Mouse (Mus musculus) embryonic facial prominence, embryonic 12.5 days (tissue): ENCODE measurements around the gene Gcnt7. TPM values are rescaled to one million over a fixed set of nuclear protein-coding genes. Genes with fewer than 3 reads are reported as not detected.

Experiments
- polyA plus RNA-seq: library from polyadenylated mRNA; unstranded; fragments of >200 nt; fragmentation: Nextera tagmentation; extraction: Ambion mirVana; gene quantifications from 2 replicates; pipeline ENCODE4 v1.2.1, GENCODE M21; 2016

Gcnt7 gene
- polyA plus RNA-seq, 1 experiment from 2014 or later = 2.6 TPM

Other genes with a start within 250 kb of the Gcnt7 start
- 0.08 TPM in 1 of 2 replicates, not detected in the other for gene Mc3r, start 210.1 kb downstream of the Gcnt7 start, polyA plus RNA-seq
- gene Fam210b, start 113.0 kb downstream of the Gcnt7 start, polyA plus RNA-seq = 22.5 and 24.1 TPM in 2 replicates
- gene Aurka, start 88.1 kb downstream of the Gcnt7 start, polyA plus RNA-seq = 131 TPM in 2 replicates
- gene Cstf1, start 87.9 kb downstream of the Gcnt7 start, polyA plus RNA-seq = 44.0 and 44.9 TPM in 2 replicates
- gene Cass4, start 64.8 kb downstream of the Gcnt7 start, polyA plus RNA-seq = 0.20 TPM in 2 replicates
- gene Rtf2, start 18.0 kb downstream of the Gcnt7 start, polyA plus RNA-seq = 67.8 and 74.1 TPM in 2 replicates
- gene Fam209, start 13.9 kb upstream of the Gcnt7 start, polyA plus RNA-seq = 0.41 and 0.57 TPM in 2 replicates
- gene Tfap2c, start 91.0 kb upstream of the Gcnt7 start, polyA plus RNA-seq = 15.4 and 16.0 TPM in 2 replicates